Mouse (Mus musculus) B cell, adult 67 days (primary cell): ENCODE measurements around the gene Il12b. TPM values are rescaled to one million over a fixed set of nuclear protein-coding genes. Genes with fewer than 3 reads are reported as not detected.

ENCODE experiments used
- total RNA-seq, 2 experiments: library from RNA; stranded (reverse); gene quantifications; 4 replicates each; pipeline ENCODE4 v1.2.4; 2023

The Il12b gene
- not detected for total RNA-seq

GRCm38 (mm10) chr11:44399763-44400162 is at the start of gene Il12b:
TSS of gene Il12b (plus strand) at chr11:44400063.

Other genes starting within 250 kb of the Il12b start
- 100 to 1,000 TPM in 1 of 2 experiments, 10 to 100 TPM in 1; 91.4 to 109 TPM for gene Ublcp1, start 70.4 kb downstream of the Il12b start, total RNA-seq
- gene Rnf145, start 118.9 kb downstream of the Il12b start, total RNA-seq = 100 to 1,000 TPM; 252 to 279 TPM
- 100 to 1,000 TPM; 496 to 531 TPM for gene Ebf1, start 217.3 kb downstream of the Il12b start, total RNA-seq